Comparison of ENCODE assay signal across 18 mouse cellular contexts in genomic region chr15:12366580-12367305, GRCm38 (mm10). TPM values are rescaled to one million over a fixed set of nuclear protein-coding genes. Genes with fewer than 3 reads are reported as not detected.
DNase-seq lines count a peak whose midpoint lies in the region; ATAC-seq and TF ChIP-seq lines count a peak whose summit lies in the region.
"Not testable (repeated sequence)": the region's sequence is repeated elsewhere in the genome, so short reads cannot be mapped to it uniquely, and the experiment has no call there.
"Had no signal": no experiment of that assay in that cellular context is flagged by ENCODE, and none has a peak within 500 bp of the region (broad histone marks: within the 10 kb centered on the region; RNA-seq: fewer than 3 reads in every experiment).

No protein-coding gene starts in this region.

- not testable (repeated sequence) for TF ChIP-seq CTCF in G1E (IDR thresholded peaks at IDR 0.05; ENCODE audit: low read depth, low read length)

- WGBS in forebrain, embryonic 14.5 days = 88% methylated on average over 11 of the region's 11 CpGs
- WGBS in heart, embryonic 12.5 days = 78% methylated on average over 11 of the region's 11 CpGs
- 92% methylated on average over 11 of the region's 11 CpGs for WGBS in hindbrain, embryonic 12.5 days
- 91% methylated on average over 11 of the region's 11 CpGs for WGBS in intestine, embryonic 16.5 days
- 56% methylated on average over 11 of the region's 11 CpGs for WGBS in liver, embryonic 15.5 days (ENCODE audit: insufficient replicate concordance)
- 91% methylated on average over 11 of the region's 11 CpGs for WGBS in midbrain, embryonic 12.5 days
- WGBS in neural tube, embryonic 14.5 days = 87% methylated on average over 11 of the region's 11 CpGs

- H3K27me3 ChIP-seq in G1E (ENCODE audit: insufficient read depth, low read length); forebrain, embryonic 14.5 days (replicated peaks; ENCODE audit: control insufficient read depth, insufficient read depth, low read length); heart, embryonic 12.5 days (replicated peaks); hindbrain, embryonic 12.5 days; intestine, embryonic 16.5 days (replicated peaks; ENCODE audit: control insufficient read depth, insufficient read depth, low read length); liver, embryonic 15.5 days; midbrain, embryonic 12.5 days; neural tube, embryonic 14.5 days (ENCODE audit: control insufficient read depth, insufficient read depth, low read length): not testable (repeated sequence)

- ATAC-seq in G1E (ENCODE audit: extremely low read depth, insufficient number of reproducible peaks, low FRiP score, poor library complexity, severe bottlenecking); forebrain, embryonic 14.5 days; heart, embryonic 12.5 days (ENCODE audit: insufficient number of reproducible peaks, low FRiP score); hindbrain, embryonic 12.5 days (ENCODE audit: low FRiP score); intestine, embryonic 16.5 days; liver, embryonic 15.5 days (ENCODE audit: insufficient read depth); midbrain, embryonic 12.5 days (ENCODE audit: low FRiP score, low read depth); neural tube, embryonic 14.5 days (ENCODE audit: low read depth): not testable (repeated sequence)

- peak overlapping the region; percentile 74 for H3K27ac ChIP-seq in forebrain, embryonic 14.5 days (ENCODE audit: low read depth, low read length)
- H3K27ac ChIP-seq in heart, embryonic 12.5 days (ENCODE audit: poor library complexity, severe bottlenecking) = peak overlapping the region; percentile 70
- H3K27ac ChIP-seq in hindbrain, embryonic 12.5 days = peak overlapping the region; percentile 62
- H3K27ac ChIP-seq in intestine, embryonic 16.5 days (ENCODE audit: low read length) = peak overlapping the region; percentile 62
- H3K27ac ChIP-seq in liver, embryonic 15.5 days (replicated peaks) = peak overlapping the region; percentile 85
- 0 out of 2 replicates have a peak overlapping the region, but pooled peaks have one; percentile 20 for H3K27ac ChIP-seq in midbrain, embryonic 12.5 days (replicated peaks)
- peak overlapping the region; percentile 66 for H3K27ac ChIP-seq in neural tube, embryonic 14.5 days (ENCODE audit: low read depth, low read length)

- H3K9ac ChIP-seq in forebrain, embryonic 14.5 days (ENCODE audit: low read length); heart, embryonic 12.5 days; hindbrain, embryonic 12.5 days; midbrain, embryonic 12.5 days (replicated peaks); neural tube, embryonic 14.5 days (replicated peaks; ENCODE audit: low read depth, low read length): not testable (repeated sequence)
- 0 out of 2 replicates have a peak overlapping the region, but pooled peaks have one; percentile 1 for H3K9ac ChIP-seq in intestine, embryonic 16.5 days (ENCODE audit: low read depth, low read length)
- peak overlapping the region; percentile 9; the same call in 1 of the 2 replicates for H3K9ac ChIP-seq in liver, embryonic 15.5 days

- not testable (repeated sequence) for DNase-seq in G1E (ENCODE audit: low spot score); forebrain, embryonic 14.5 days (ENCODE audit: low spot score)

- not testable (repeated sequence) for H3K9me3 ChIP-seq in G1E (replicated peaks); forebrain, embryonic 14.5 days (replicated peaks; ENCODE audit: control insufficient read depth, low read length); heart, embryonic 12.5 days (replicated peaks); hindbrain, embryonic 12.5 days (replicated peaks); intestine, embryonic 16.5 days (ENCODE audit: control insufficient read depth, low read length); liver, embryonic 15.5 days (replicated peaks); midbrain, embryonic 12.5 days; neural tube, embryonic 14.5 days (ENCODE audit: control insufficient read depth, low read length)

- peaks cover 33% of the 10 kb centered on the region for H3K36me3 ChIP-seq in G1E (replicated peaks)
- not testable (repeated sequence) for H3K36me3 ChIP-seq in forebrain, embryonic 14.5 days (ENCODE audit: control insufficient read depth, insufficient read depth, low read length); heart, embryonic 12.5 days; hindbrain, embryonic 12.5 days; intestine, embryonic 16.5 days (ENCODE audit: control insufficient read depth, insufficient read depth, low read length); liver, embryonic 15.5 days (replicated peaks); midbrain, embryonic 12.5 days; neural tube, embryonic 14.5 days (ENCODE audit: control insufficient read depth, insufficient read depth, low read length)

- H3K4me3 ChIP-seq in G1E (ENCODE audit: low read depth, low read length) = peak overlapping the region; percentile 69
- not testable (repeated sequence) for H3K4me3 ChIP-seq in forebrain, embryonic 14.5 days (ENCODE audit: low read depth, low read length); heart, embryonic 12.5 days; hindbrain, embryonic 12.5 days; intestine, embryonic 16.5 days (ENCODE audit: low read length); midbrain, embryonic 12.5 days; neural tube, embryonic 14.5 days (ENCODE audit: low read depth, low read length)
- H3K4me3 ChIP-seq in liver, embryonic 15.5 days (replicated peaks) = peak overlapping the region; percentile 32

- not testable (repeated sequence) for H3K4me2 ChIP-seq in forebrain, embryonic 14.5 days (ENCODE audit: low read length); hindbrain, embryonic 12.5 days (replicated peaks); intestine, embryonic 16.5 days (ENCODE audit: low read depth, low read length); midbrain, embryonic 12.5 days (replicated peaks); neural tube, embryonic 14.5 days (ENCODE audit: low read depth, low read length)
- peak overlapping the region; percentile 46 for H3K4me2 ChIP-seq in heart, embryonic 12.5 days
- peak overlapping the region; percentile 62 for H3K4me2 ChIP-seq in liver, embryonic 15.5 days

- peaks cover 80% of the 10 kb centered on the region for H3K4me1 ChIP-seq in G1E (ENCODE audit: insufficient read depth, low read depth, low read length)
- peaks cover 18% of the 10 kb centered on the region for H3K4me1 ChIP-seq in forebrain, embryonic 14.5 days (ENCODE audit: control insufficient read depth, insufficient read depth, low read length)
- peaks cover 29% of the 10 kb centered on the region for H3K4me1 ChIP-seq in heart, embryonic 12.5 days (replicated peaks)
- peaks cover 25% of the 10 kb centered on the region for H3K4me1 ChIP-seq in hindbrain, embryonic 12.5 days
- H3K4me1 ChIP-seq in intestine, embryonic 16.5 days (ENCODE audit: control insufficient read depth, insufficient read depth, low read length) = peaks cover 13% of the 10 kb centered on the region
- peaks cover 41% of the 10 kb centered on the region for H3K4me1 ChIP-seq in liver, embryonic 15.5 days (replicated peaks)
- H3K4me1 ChIP-seq in midbrain, embryonic 12.5 days = peaks cover 26% of the 10 kb centered on the region
- peaks cover 19% of the 10 kb centered on the region for H3K4me1 ChIP-seq in neural tube, embryonic 14.5 days (ENCODE audit: control insufficient read depth, insufficient read depth, low read length)

RNA-seq across cellular contexts. Expression of gene 1810049J17Rik, which starts 45.0 kb away (rescaled TPM):
- not detected in 2 replicates for total RNA-seq in G1E (2014; fragmentation: Nextera tagmentation)
- 0.38 TPM in 1 of 2 replicates, not detected in the other for total RNA-seq in G1E (2017)
- 0.36 and 0.52 TPM in 2 replicates for polyA plus RNA-seq in G1E (2012)
- polyA plus RNA-seq in forebrain, embryonic 14.5 days (2014; fragmentation: Nextera tagmentation; extraction: Ambion mirVana) = 1.2 and 1.6 TPM in 2 replicates
- 0.50 and 0.73 TPM in 2 replicates for polyA plus RNA-seq in heart, embryonic 12.5 days (2016; fragmentation: Nextera tagmentation; extraction: Ambion mirVana)
- 0.80 and 1.1 TPM in 2 replicates for polyA plus RNA-seq in hindbrain, embryonic 12.5 days (2016; fragmentation: Nextera tagmentation; extraction: Ambion mirVana)
- polyA plus RNA-seq in intestine, embryonic 16.5 days (2015; fragmentation: Nextera tagmentation; extraction: Ambion mirVana) = 0.81 and 2.1 TPM in 2 replicates
- 0.40 and 0.77 TPM in 2 replicates for polyA plus RNA-seq in liver, embryonic 15.5 days (2015; fragmentation: Nextera tagmentation; extraction: Ambion mirVana)
- polyA plus RNA-seq in midbrain, embryonic 12.5 days (2016; fragmentation: Nextera tagmentation; extraction: Ambion mirVana) = 0.75 TPM in 1 of 2 replicates, not detected in the other
- 0.99 TPM in 1 of 2 replicates, not detected in the other for polyA plus RNA-seq in neural tube, embryonic 14.5 days (2014; fragmentation: Nextera tagmentation; extraction: Ambion mirVana)
- total RNA-seq: gastrocnemius, postnatal 10 days; left cerebral cortex, postnatal 4 days; neutrophil, adult 5-6 weeks had no signal
- polyA plus RNA-seq: activated CD4-positive, CD25-positive, alpha-beta regulatory T cell, adult 4 months; brain, embryonic 14.5 days; cortical plate, adult 2 months; embryonic facial prominence, embryonic 11.5 days; frontal cortex, adult 2 months; inflammation-experienced regulatory T-cells, adult 6 months; spleen, adult 2 months had no signal

RNA-seq across cellular contexts. Expression of gene Golph3, which starts 45.5 kb away (rescaled TPM):
- total RNA-seq in G1E (2014; fragmentation: Nextera tagmentation) (411 and 482 TPM in 2 replicates), G1E (2017) (299 and 319 TPM in 2 replicates)
- 739 and 1,035 TPM in 2 replicates for polyA plus RNA-seq in G1E (2012)
- polyA plus RNA-seq in forebrain, embryonic 14.5 days (2014; fragmentation: Nextera tagmentation; extraction: Ambion mirVana) = 83.0 and 88.5 TPM in 2 replicates
- polyA plus RNA-seq in heart, embryonic 12.5 days (2016; fragmentation: Nextera tagmentation; extraction: Ambion mirVana) = 92.2 and 92.5 TPM in 2 replicates
- 97.9 and 107 TPM in 2 replicates for polyA plus RNA-seq in hindbrain, embryonic 12.5 days (2016; fragmentation: Nextera tagmentation; extraction: Ambion mirVana)
- polyA plus RNA-seq in intestine, embryonic 16.5 days (2015; fragmentation: Nextera tagmentation; extraction: Ambion mirVana) = 66.9 and 74.3 TPM in 2 replicates
- polyA plus RNA-seq in liver, embryonic 15.5 days (2015; fragmentation: Nextera tagmentation; extraction: Ambion mirVana) = 45.5 and 47.1 TPM in 2 replicates
- polyA plus RNA-seq in midbrain, embryonic 12.5 days (2016; fragmentation: Nextera tagmentation; extraction: Ambion mirVana) = 94.8 and 98.4 TPM in 2 replicates
- polyA plus RNA-seq in neural tube, embryonic 14.5 days (2014; fragmentation: Nextera tagmentation; extraction: Ambion mirVana) = 92.0 and 102 TPM in 2 replicates

Comparison
In these comparisons a context has a peak if more than half of its experiments do, and no peak if none do; other contexts are left out.
1. H3K27ac ChIP-seq: peak in every context shown above with its lines; median percentile 85 in liver, embryonic 15.5 days; 74 in forebrain, embryonic 14.5 days; 70 in heart, embryonic 12.5 days; 66 in neural tube, embryonic 14.5 days; 62 in hindbrain, embryonic 12.5 days; 62 in intestine, embryonic 16.5 days; 20 in midbrain, embryonic 12.5 days.